Mouse (Mus musculus) cerebellum, postnatal 4 days (tissue): ENCODE results near the gene Tcp11l2.

Source experiments
- DNase-seq, 2 experiments: peaks; one replicate each; pipeline ENCODE4 v3.0.0; 2022; ENCODE audit warnings: low spot score in 2 of 2, mixed read lengths in 1 of 2

Tcp11l2 gene

DNA sequence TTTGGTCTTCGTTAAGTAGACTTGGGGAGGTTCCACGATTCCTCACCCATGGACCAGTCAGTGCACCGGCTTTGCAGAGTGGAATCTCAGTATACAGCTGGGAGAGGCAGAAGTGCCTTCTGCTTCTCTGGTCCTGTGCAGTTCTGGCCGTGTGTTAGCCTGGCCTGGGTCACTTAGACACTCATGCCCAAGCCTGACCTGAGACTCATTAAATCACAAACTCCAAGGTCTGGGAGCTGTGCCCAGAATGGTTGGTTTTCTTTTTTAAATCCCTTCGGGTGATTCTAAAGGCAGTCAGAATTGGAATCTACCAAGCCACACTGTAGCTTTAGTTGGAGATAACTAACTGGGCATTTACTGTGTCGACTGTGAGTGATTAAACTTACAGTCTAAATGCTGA lies 23.7 kb downstream of the Tcp11l2 start:
- no peak for DNase-seq

DNA sequence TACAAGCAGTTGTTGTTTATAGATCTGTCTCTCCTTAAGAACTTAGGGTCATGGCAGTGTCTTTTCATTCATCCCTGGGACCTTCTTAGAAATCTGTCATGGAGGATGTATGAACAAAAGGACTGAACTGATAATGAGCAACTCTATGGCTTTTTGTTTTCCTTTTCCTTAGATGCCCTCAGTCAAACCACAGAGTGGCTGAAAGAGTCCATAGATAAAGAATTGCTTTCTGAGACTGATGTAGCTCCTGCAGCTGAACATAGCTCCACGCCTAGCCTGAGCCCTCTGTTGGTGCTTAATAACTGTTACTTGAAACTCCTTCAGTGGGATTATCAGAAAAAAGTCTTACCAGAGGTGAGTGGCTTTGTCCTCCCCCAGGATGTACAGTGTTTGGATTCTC lies 27.9 kb downstream of the Tcp11l2 start:
- no peak for DNase-seq

DNA sequence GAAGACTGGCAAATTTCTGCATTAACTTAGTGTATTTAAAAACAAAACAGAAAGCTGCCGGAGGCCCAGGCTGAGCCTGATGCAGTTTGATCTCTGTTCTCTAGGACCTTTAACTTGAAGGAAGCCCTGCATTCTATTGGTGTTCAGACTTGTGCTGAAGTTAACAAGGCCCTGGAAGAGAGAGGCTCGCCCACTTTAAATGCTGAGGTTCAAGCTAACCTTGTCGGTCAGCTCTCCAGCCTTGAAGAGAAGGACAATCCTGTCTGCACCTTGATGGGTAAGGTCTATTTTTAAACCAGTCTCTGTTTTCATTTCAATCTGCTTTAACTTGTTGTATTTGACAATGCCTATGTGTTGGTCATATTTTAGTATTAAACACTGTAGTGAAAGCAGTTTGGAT lies 31.9 kb downstream of the Tcp11l2 start:
- DNase-seq = no peak

DNA sequence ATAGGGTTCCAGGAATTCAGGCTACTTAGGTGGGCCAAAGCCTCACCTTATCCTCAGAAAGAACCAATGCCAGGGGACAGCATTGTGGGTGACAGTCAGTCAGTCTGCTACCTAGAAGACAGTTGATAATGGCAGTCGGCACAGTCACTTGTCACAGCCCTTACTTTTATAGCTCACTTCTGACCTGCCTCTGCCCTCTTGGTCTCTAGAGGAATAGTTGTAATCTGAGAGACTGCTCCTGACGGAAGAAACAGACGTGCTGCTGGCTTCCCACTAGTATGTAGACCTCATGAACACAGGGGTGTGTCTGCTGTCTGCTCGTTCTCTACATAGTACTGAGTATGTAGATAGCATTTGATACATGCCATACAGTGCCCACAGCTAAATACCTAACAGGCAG lies 33.9 kb downstream of the Tcp11l2 start:
- DNase-seq = no peak

DNA sequence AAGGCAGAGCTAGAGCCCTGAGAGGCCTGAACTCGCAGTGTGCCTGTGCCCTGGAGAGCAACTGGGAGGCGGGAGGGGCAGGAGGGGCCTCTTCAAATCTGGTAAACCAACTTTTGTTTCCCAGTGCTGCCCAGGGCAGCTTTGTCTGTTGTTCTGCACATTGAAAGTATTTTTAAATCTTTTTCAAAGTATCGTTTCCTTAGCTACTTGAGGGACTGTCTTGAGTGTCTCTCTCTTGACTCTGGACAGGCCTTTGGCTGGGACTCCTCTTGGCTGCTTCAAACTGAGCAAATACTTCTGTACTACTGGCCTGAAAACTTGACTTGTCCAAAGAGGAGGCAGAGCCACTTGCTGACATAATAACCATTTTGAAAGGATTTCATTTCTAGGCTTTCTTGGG lies 34.4 kb downstream of the Tcp11l2 start:
- no peak for DNase-seq

DNA sequence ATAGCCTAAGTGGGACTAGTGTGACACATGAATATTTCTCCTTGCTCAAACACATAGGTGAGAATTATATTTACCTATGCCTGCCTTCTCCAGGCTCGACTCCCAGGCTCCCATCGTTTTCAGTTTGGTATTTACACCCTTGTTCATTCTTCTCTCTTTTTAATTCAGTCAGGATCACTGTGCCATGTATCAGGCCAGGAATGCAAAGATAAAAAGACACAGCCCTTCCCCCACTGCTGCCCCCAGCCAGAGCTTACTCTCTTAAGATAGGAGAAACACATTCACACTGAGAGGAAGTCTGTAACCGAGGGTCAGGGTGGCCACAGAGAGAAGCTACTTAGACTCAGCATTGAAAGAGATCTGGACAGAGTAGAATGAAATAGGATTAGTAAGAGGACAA lies 35.2 kb downstream of the Tcp11l2 start:
- no peak for DNase-seq

DNA sequence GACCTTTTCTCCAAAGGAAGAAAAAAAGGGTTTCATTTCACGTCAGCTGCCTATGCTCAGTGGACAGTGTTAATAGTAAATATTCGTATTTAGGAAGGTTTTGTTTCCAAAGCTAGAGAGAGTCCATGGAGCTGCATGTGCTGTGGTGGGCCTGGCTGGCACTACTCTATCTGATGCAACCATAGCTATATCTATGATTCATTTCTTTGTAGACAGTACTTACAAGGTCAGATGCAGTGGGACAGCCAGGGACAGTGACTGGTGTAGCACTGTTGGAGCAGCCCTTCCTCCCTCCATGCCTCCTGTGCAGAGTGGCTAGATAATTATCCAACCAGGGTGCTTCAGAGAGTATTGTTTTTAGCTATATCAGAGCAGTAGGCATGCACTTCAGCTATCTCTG lies 35.9 kb downstream of the Tcp11l2 start:
- DNase-seq = no peak

DNA sequence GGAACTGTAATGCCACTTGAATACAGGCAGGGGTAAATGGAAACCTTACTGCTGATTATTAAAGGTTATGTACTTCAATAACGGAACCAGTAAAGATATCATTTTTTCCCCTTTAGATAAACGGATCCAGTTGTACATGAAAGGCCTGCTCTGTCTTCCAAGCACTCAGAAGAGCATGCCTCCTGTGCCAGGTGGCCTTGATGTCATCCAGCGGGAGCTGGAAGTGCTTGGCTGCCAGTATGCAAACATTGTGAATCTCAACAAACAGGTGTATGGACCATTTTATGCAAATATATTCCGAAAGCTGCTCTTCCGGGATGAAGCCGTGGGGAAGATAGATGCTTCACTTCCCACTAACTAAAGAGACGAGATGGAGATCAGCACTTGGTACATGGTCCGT lies 36.9 kb downstream of the Tcp11l2 start:
- DNase-seq = no peak

DNA sequence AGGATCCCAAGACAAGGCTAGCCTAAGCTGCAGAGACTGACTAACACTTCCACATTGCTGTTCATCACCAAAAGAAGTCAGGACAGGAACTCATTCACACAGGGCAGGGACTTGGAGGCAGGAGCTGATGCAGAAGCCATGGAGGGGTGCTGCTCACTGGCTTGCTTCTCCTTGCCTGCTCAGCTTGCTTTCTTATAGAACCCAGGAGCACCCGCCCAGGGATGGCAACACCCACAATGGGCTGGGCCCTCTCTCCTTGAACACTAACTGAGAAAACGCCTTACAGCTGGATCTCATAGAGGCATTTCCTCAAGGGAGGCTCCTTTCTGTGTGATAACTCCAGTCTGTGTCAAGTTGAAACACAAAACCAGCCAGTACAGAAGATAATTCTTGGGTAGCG lies 38.6 kb downstream of the Tcp11l2 start:
- no peak for DNase-seq

DNA sequence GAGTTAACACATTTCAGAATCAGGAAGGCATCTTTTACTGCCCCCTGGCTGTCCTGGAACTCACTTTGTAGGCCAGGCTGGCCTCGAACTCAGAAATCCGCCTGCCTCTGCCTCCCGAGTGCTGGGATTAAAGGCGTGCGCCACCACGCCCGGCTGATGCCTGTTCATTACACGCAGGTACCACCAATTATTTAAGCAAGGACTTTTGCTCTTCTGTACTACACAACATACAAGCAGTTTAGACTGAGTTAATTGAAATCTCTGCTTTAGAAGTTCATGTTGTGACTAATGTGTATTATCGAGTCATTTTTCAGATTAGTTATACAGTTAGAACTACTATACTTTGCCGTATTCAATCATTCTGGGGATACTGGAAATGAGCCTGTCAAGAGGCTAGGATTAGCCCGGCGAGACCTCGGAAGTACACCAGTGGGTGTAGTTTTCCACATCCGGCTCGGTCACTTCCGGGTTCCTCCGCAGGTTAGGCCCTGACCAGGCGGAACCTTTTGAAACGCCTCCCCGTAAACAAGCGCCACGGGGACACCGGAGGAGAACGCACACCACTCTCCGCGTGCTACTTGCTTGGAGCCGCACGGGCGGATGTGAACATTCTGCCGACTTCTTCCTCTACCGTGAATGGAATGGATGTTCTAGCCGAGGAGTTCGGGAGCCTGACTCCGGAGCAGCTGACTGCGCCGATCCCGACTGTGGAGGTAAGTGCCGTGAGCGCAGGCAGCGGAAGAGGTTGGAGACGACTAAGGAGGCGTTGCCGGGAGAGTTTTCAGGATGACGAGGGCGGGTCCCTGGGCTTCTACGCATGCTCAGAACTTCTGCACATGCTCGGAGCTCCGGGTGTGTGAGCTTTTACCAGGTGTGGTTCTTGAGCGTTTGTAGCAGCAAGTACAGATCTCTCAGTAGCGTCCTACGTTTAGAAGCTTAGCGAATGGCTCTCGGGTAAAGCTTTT lies 45.7 kb downstream of the Tcp11l2 start, which contains the start of gene Polr3b:
Gene Polr3b (plus strand): TSS at position 467 of the 965 bp plus-strand sequence.
- DNase-seq = peak; percentile 74 to 87

DNA sequence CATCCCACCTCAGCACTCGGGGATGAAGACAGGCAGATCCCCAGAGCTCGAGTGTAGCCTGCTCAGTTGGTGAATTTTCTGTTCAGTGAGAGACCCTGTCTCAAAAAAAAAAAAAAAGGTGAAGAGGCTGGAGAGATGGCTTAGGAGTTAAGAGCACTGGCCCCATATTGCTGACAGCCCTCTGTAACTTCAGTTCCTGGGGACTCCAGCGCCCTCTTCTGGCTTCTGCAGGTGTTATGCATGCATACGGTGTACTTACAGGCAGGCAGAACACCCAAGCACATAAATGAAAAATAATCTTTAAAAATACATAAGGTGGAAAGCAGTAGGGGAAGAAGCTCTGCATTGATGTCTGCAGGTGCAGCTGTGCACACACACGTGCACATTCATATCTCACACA lies 54.8 kb downstream of the Tcp11l2 start:
- peak in 1 of 2 experiments; percentile 9 for DNase-seq

DNA sequence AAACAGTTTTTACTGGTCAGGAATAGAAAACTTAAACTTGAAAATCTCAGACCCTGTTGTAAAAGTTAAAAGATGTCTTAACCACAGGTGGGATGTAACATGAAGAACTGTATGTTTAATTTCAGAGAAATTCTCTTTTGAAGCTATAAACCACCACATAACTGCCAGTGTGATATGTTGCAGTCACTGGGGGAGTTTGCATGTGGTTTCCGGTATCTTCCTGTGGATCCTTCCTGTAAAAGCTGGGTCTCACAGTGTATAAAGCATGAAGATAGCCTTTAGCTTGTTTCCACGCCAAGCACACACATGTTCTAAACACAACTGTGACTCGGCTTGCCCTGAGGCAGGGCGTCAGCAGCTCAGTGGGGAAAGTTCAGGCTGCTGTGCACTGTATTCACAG lies 55.6 kb downstream of the Tcp11l2 start:
- no peak for DNase-seq

DNA sequence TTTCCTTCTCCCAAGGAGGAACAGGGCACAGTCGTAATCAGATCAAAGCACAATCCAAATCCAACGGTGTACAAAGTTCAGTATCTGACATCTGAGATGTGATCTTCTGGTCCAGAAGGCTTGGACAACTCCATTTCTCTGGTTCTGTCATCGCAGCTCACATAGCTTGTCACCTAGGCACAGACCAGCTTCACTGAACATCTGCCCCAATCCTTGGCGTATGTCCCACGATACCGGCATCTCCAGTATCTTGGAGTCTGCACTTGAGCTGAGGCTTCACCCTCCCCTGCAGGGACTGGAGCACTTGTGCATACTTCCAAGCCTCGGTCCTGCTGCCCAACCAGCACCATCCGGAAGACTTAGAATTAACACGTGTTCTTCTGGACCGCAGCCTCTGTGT lies 60.2 kb downstream of the Tcp11l2 start:
- no peak for DNase-seq

DNA sequence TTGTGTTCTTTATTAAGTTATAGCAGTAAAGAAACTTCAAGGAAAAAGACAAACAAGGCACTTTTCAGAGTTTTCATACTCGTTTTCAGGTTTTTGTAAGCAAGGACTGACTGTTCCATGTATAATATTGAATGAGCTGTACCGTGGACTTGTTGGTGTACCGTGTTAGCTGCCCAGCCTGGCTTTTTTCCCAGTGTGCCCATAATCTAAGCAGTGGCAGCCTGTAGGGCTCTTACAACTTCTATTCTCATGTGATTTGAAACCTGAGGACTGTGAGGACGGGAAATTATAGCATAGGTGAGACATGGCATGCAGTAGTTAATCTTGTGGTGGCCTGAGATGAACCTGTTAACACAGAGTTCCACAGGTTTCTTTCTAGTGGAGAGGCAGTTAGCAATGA lies 62.0 kb downstream of the Tcp11l2 start:
- no peak for DNase-seq

DNA sequence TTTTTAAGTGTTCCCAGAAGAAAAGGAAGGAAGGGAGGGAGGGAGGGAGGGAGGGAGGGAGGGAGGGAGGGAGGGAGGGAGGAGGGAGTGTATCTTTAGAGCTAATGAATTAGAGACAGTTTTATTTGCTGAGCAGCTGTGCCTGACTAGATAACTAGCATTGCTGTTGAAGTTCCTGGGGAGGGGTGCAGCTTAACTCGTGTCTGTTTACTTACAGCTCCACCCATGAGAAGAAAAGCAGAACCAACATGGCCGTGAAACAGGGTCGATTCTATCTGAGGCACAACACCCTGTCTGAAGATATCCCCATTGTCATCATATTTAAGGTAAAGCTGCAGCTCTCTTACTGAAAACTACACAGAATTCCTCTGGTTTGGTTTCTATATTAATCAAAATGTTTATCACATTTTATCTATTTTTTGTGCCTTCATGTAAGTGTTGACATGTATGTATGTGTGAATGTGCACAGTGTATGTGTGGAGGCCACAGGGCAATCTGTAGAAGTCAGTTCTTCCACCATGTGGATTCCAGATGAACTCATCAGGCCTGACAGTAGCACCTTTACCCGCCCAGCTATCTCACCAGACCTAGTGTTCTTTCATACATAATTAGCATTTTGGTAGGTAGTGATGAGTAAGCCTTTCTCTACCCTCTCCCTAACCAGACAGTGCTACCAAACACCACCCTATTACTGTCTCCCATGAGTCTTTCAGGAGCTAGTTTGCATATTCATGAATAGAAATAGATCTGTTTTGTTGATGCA lies 63.3 kb downstream of the Tcp11l2 start:
- no peak for DNase-seq

DNA sequence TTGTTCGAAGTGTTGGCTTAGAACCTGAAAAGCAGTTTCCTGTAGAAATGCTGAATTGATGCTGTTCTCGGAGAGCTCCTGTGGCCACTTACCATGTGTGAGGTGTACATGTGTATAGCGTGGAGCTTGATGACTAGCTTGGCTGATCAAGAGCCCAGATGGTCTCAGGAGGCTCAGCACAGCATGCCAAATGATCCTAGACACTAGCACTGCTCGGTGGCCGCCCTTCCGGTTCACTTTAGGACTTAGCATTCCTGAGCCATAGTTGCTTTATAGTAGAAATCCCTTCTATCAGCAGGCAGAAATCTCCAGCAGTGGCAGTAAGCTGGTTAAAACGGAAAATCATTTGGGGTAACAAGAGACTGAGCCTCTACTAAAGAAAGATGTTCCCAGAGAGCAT lies 64.4 kb downstream of the Tcp11l2 start:
- no peak for DNase-seq

DNA sequence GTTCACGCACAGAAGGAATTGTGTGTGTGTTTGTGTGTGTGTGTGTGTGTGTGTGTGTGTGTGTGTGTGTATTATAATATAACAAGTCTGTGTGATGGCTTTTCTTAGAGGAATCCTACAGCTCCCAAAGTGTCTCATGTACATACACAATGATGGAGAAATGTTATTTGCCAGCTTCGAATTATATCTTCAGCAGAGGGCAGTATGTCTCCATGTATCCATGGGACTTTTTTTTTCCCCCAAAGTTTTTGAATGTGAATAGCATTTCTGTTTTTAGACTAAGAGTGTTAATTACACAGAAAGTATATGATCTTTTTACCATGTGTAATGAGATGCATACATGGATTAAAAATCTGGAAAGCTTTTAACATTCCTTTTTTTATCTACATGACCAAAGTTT lies 65.2 kb downstream of the Tcp11l2 start:
- DNase-seq = no peak

DNA sequence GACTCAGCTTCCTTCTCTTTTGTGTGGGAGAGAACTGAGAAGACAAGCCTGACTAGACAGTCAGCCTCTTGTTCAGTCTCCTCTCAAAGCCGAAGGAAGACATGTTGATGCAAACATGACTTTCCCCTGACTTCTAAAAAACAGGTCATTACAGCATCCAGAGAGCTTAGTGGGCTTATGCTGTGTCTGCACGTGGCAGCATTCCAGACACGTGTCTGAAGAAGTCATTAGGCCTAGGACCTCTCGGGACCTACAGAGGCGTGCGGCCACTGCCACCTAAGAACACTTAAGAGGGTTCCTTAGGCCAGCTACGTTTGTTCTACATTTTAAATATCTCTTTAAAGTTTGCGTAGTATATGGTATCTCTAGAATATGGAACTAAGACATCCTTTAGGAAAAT lies 69.5 kb downstream of the Tcp11l2 start:
- DNase-seq = no peak

DNA sequence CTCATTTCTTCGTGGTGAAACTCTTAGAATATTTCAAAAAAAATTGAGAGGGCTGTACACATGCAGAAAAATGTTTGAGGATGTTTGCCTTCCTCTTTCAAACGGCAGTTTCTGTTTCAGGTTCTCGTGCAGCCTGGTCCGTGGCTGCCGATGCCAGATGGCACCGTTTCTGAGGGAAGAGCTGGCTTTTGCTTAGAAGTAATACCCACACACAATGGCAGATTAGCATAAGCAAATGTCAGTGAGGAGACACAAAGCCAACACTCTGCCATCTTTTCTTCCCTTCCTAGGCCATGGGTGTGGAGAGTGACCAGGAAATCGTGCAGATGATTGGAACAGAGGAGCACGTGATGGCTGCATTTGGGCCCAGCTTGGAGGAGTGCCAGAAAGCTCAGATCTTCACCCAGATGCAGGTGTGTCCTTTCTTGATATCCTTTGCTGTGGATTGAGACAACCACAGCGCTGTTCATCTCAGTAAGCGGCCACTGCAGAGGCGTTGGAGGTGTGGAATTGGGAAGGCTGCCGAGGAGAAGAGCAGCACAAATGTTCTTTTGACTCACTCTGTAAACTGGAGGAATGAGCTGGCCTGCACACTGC lies 70.2 kb downstream of the Tcp11l2 start:
- DNase-seq = peak in 1 of 2 experiments; percentile 24

DNA sequence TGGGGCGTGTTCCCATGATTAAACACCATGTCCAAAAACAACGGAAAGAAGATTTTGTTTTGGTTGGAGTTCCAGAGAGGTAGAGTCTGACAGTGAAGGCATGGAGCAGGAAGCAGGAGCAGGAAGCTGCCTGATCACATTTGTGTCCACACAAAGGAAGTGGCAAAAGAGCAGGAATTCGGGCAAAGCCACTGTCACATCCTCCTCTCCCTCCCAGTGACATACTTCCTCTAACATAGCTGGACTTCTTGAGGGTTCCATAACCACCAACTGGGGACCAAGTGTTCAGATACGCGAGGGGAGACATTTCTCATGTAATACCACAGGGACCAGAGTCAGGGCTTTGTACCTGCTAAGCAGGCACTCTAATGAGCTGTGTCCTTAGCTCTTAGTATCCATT lies 70.8 kb downstream of the Tcp11l2 start:
- no peak for DNase-seq

DNA sequence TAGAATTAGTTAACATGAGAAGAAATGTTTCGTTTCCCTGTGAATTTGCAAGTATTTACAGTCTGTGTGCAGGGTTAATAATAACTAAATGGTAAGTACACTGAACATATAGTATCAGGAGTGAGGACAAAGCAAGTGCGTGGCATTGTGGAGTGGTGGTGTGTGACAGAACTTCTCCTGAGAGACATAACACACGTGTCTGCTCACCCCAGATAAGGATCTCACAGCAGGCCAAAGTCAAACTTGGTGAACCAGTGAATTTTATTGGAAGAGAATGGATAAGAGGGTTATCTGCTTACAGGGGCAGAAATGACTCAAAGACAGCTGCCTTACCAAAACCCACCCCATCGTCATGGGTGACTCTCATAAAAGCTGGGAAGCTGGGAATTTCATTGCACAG lies 72.5 kb downstream of the Tcp11l2 start:
- no peak for DNase-seq

DNA sequence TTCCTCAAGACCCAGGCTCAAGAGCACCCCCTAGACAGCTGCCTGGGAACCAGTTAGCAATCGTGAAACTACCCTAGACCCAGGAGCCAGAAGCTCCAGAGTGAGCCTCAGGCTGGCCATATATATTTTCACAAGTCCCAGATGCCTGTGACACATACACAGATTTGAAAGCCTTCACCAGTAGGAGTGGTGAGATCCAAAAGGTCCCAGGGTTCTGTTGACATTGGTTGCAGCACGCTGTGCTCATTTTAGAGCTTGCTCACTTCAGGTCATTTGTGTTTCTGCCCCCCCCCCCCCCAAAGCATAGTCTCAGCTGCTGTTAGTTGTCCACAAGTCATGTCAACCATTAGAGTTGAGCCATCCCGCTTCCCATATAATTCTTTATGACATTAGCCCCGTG lies 77.6 kb downstream of the Tcp11l2 start:
- DNase-seq = no peak

DNA sequence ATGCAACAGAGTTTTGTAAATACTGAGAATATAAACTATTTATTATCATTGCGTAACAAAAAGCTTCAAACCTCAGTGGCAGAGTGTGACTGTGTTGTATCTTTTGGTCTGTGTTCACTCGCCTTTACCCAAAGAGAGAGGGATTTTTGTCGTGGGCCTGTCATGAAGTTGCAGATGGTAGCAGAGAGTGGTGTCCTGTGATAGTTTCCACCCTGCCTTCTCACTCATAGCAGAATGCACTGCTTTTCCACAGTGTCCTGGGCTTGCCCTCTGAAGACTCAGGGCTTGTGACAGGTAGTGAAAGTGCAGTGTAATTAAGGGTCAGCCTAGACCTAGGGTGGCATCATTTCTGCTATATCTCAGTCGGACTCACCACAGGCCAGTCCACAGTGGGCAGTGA lies 78.3 kb downstream of the Tcp11l2 start:
- DNase-seq = no peak
